Mouse (Mus musculus) limb, embryonic 13.5 days (tissue): Measurements from ENCODE around the gene Reln. TPM values are rescaled to one million over a fixed set of nuclear protein-coding genes. Genes with fewer than 3 reads are reported as not detected.

Experiments used
- ATAC-seq: fragments of 200-750 bp; cut with Nextera tagmentation; 2 replicates; pipeline ENCODE4 v1.8.0; 2017; ENCODE audit warnings: low read depth, moderate number of reproducible peaks, moderate TSS enrichment; ENCODE audit not compliant: low FRiP score
- H3K27ac ChIP-seq: fragments of 300-500 bp; sonication (generic); 2 replicates; pipeline ENCODE4 v1.5.1; 2015; ENCODE audit warnings: inconsistent platforms, mild to moderate bottlenecking, moderate library complexity
- H3K27me3 ChIP-seq: fragments of 300-500 bp; sonication (generic); 2 replicates; pipeline ENCODE4 v1.6.1; 2015; ENCODE audit warnings: mild to moderate bottlenecking, inconsistent platforms
- H3K36me3 ChIP-seq: fragments of 300-500 bp; sonication (generic); 2 replicates; pipeline ENCODE4 v1.6.1; 2015; ENCODE audit warnings: inconsistent platforms, mild to moderate bottlenecking, moderate library complexity
- H3K4me1 ChIP-seq: fragments of 300-500 bp; sonication (generic); 2 replicates; pipeline ENCODE4 v1.6.1; 2015; ENCODE audit warnings: inconsistent platforms
- H3K4me2 ChIP-seq: fragments of 300-500 bp; sonication (generic); replicated peaks from 2 replicates; pipeline ENCODE4 v1.6.1; 2015; ENCODE audit warnings: inconsistent platforms, mild to moderate bottlenecking, moderate library complexity
- H3K4me3 ChIP-seq: fragments of 300-500 bp; sonication (generic); 2 replicates; pipeline ENCODE4 v1.5.1; 2015; ENCODE audit warnings: moderate library complexity, mild to moderate bottlenecking, inconsistent platforms
- H3K9ac ChIP-seq: fragments of 300-500 bp; sonication (generic); 2 replicates; pipeline ENCODE4 v1.6.1; 2015; ENCODE audit warnings: mild to moderate bottlenecking, inconsistent platforms
- H3K9me3 ChIP-seq: fragments of 300-500 bp; sonication (generic); 2 replicates; pipeline ENCODE4 v1.6.1; 2016; ENCODE audit warnings: inconsistent platforms
- WGBS: fragments of 180-500 bp; shearing (Covaris S2); methylation state at CpG from one replicate; pipeline ENCODE4 v1.1.7; 2015; 5-methylcytosine and 5-hydroxymethylcytosine counted together
- polyA plus RNA-seq: library from polyadenylated mRNA; unstranded; fragments of >200 nt; fragmentation: Nextera tagmentation; extraction: Ambion mirVana; gene quantifications from 2 replicates; pipeline ENCODE4 v1.2.1, GENCODE M21; 2015

Gene Reln
- polyA plus RNA-seq, 1 experiment from 2014 or later, result 2.3 TPM

GRCm38 (mm10) chr5:22093157-22093865, 251.2 kb downstream of the Reln start:
- no peak overlapping the region for H3K9ac ChIP-seq
- H3K9me3 ChIP-seq, result no peaks in the 10 kb centered on the region
- H3K4me2 ChIP-seq, result no peak overlapping the region
- H3K4me1 ChIP-seq, result no peaks in the 10 kb centered on the region
- no peak overlapping the region for H3K4me3 ChIP-seq
- no peaks in the 10 kb centered on the region for H3K36me3 ChIP-seq
- H3K27ac ChIP-seq, result no peak overlapping the region
- H3K27me3 ChIP-seq, result no peaks in the 10 kb centered on the region
- no peak for ATAC-seq
- WGBS, result 53% methylated on average over 9 of the region's 9 CpGs

- Histone ChIP-seq H3K36me3 (no peaks in the 10 kb centered on the region), H3K4me1 (no peaks in the 10 kb centered on the region), H3K27me3 (no peaks in the 10 kb centered on the region), H3K27ac (no peak overlapping the region), H3K4me2 (no peak overlapping the region), H3K9ac (no peak overlapping the region), H3K9me3 (no peaks in the 10 kb centered on the region), H3K4me3 (no peak overlapping the region)
- WGBS, result 93% methylated on average over 6 of the region's 6 CpGs
- no peak for ATAC-seq
Measured at GRCm38 (mm10) chr5:22080468-22080986, 264.0 kb downstream of the Reln start.

GRCm38 (mm10) chr5:22074971-22075370, 269.5 kb downstream of the Reln start:
- H3K9me3 ChIP-seq, result no peaks in the 10 kb centered on the region
- no peak overlapping the region for H3K9ac ChIP-seq
- 58% methylated on average over 5 of the region's 5 CpGs for WGBS
- no peak overlapping the region for H3K27ac ChIP-seq
- no peaks in the 10 kb centered on the region for H3K36me3 ChIP-seq
- no peaks in the 10 kb centered on the region for H3K4me1 ChIP-seq
- H3K27me3 ChIP-seq, result no peaks in the 10 kb centered on the region
- H3K4me3 ChIP-seq, result no peak overlapping the region
- ATAC-seq, result no peak
- H3K4me2 ChIP-seq, result no peak overlapping the region

- H3K27me3 ChIP-seq, result no peaks in the 10 kb centered on the region
- no peaks in the 10 kb centered on the region for H3K36me3 ChIP-seq
- no peaks in the 10 kb centered on the region for H3K4me1 ChIP-seq
- 85% methylated on average over 6 of the region's 6 CpGs for WGBS
- H3K27ac ChIP-seq, result no peak overlapping the region
- H3K9me3 ChIP-seq, result no peaks in the 10 kb centered on the region
- H3K4me2 ChIP-seq, result no peak overlapping the region
- no peak for ATAC-seq
- no peak overlapping the region for H3K4me3 ChIP-seq
- H3K9ac ChIP-seq, result no peak overlapping the region
Measured at GRCm38 (mm10) chr5:22072591-22072990, 271.9 kb downstream of the Reln start.

- no peak overlapping the region for H3K27ac ChIP-seq
- H3K4me3 ChIP-seq, result no peak overlapping the region
- H3K9me3 ChIP-seq, result no peaks in the 10 kb centered on the region
- no peaks in the 10 kb centered on the region for H3K4me1 ChIP-seq
- no peak overlapping the region for H3K9ac ChIP-seq
- no peak for ATAC-seq
- H3K27me3 ChIP-seq, result no peaks in the 10 kb centered on the region
- H3K36me3 ChIP-seq, result no peaks in the 10 kb centered on the region
- no peak overlapping the region for H3K4me2 ChIP-seq
- WGBS, result 70% methylated on average over 6 of the region's 6 CpGs
Measured at GRCm38 (mm10) chr5:22059251-22059650, 285.3 kb downstream of the Reln start.

- Histone ChIP-seq H3K9ac (no peak overlapping the region), H3K9me3 (no peaks in the 10 kb centered on the region), H3K4me2 (no peak overlapping the region), H3K27me3 (0 out of 2 replicates have a peak, but pooled peaks cover 4% of the 10 kb centered on the region), H3K27ac (no peak overlapping the region), H3K4me1 (no peaks in the 10 kb centered on the region), H3K36me3 (no peaks in the 10 kb centered on the region), H3K4me3 (no peak overlapping the region)
- no peak for ATAC-seq
- WGBS, result 84% methylated on average over 6 of the region's 6 CpGs
Measured at GRCm38 (mm10) chr5:22041825-22042224, 302.7 kb downstream of the Reln start.

GRCm38 (mm10) chr5:22039375-22040149, 304.9 kb downstream of the Reln start:
- H3K4me1 ChIP-seq, result no peaks in the 10 kb centered on the region
- H3K9ac ChIP-seq, result no peak overlapping the region
- H3K36me3 ChIP-seq, result no peaks in the 10 kb centered on the region
- H3K27ac ChIP-seq, result no peak overlapping the region
- no peak for ATAC-seq
- no peak overlapping the region for H3K4me2 ChIP-seq
- H3K27me3 ChIP-seq, result no peaks in the 10 kb centered on the region
- H3K9me3 ChIP-seq, result no peaks in the 10 kb centered on the region
- no peak overlapping the region for H3K4me3 ChIP-seq
- 88% methylated on average over 12 of the region's 12 CpGs for WGBS

- H3K36me3 ChIP-seq, result no peaks in the 10 kb centered on the region
- no peak for ATAC-seq
- H3K4me2 ChIP-seq, result no peak overlapping the region
- no peak overlapping the region for H3K9ac ChIP-seq
- H3K4me1 ChIP-seq, result no peaks in the 10 kb centered on the region; the same call in 1 of the 2 replicates
- H3K27me3 ChIP-seq, result no peaks in the 10 kb centered on the region
- H3K4me3 ChIP-seq, result no peak overlapping the region
- H3K9me3 ChIP-seq, result no peaks in the 10 kb centered on the region
- WGBS, result 43% methylated on average over 8 of the region's 8 CpGs
- no peak overlapping the region for H3K27ac ChIP-seq
Measured at GRCm38 (mm10) chr5:22035201-22035600, 309.3 kb downstream of the Reln start.

GRCm38 (mm10) chr5:22033039-22033438, 311.5 kb downstream of the Reln start:
- H3K4me2 ChIP-seq, result no peak overlapping the region
- no peak for ATAC-seq
- no peak overlapping the region for H3K4me3 ChIP-seq
- H3K9ac ChIP-seq, result no peak overlapping the region
- no peaks in the 10 kb centered on the region for H3K36me3 ChIP-seq
- no peaks in the 10 kb centered on the region for H3K27me3 ChIP-seq
- WGBS, result 71% methylated on average over 8 of the region's 8 CpGs
- H3K9me3 ChIP-seq, result no peaks in the 10 kb centered on the region
- H3K27ac ChIP-seq, result no peak overlapping the region
- H3K4me1 ChIP-seq, result no peaks in the 10 kb centered on the region; the same call in 1 of the 2 replicates

- 24% methylated on average over 7 of the region's 7 CpGs for WGBS
- no peaks in the 10 kb centered on the region for H3K9me3 ChIP-seq
- no peak overlapping the region for H3K9ac ChIP-seq
- H3K4me2 ChIP-seq, result no peak overlapping the region
- H3K4me1 ChIP-seq, result no peaks in the 10 kb centered on the region; the same call in 1 of the 2 replicates
- ATAC-seq, result no peak
- no peak overlapping the region for H3K27ac ChIP-seq
- no peak overlapping the region for H3K4me3 ChIP-seq
- H3K36me3 ChIP-seq, result no peaks in the 10 kb centered on the region
- no peaks in the 10 kb centered on the region for H3K27me3 ChIP-seq
Measured at GRCm38 (mm10) chr5:22031653-22032052, 312.8 kb downstream of the Reln start.

GRCm38 (mm10) chr5:22028379-22028778, 316.1 kb downstream of the Reln start:
- Histone ChIP-seq H3K4me1 (no peaks in the 10 kb centered on the region; the same call in 1 of the 2 replicates), H3K4me2 (no peak overlapping the region)

GRCm38 (mm10) chr5:22027240-22027875, 317.1 kb downstream of the Reln start:
- Histone ChIP-seq H3K9ac (no peak overlapping the region), H3K4me3 (no peak overlapping the region), H3K4me2 (no peak overlapping the region), H3K4me1 (no peaks in the 10 kb centered on the region; the same call in 1 of the 2 replicates), H3K36me3 (no peaks in the 10 kb centered on the region), H3K27me3 (no peaks in the 10 kb centered on the region), H3K27ac (no peak overlapping the region), H3K9me3 (no peaks in the 10 kb centered on the region)
- WGBS, result 78% methylated on average over 6 of the region's 6 CpGs
- no peak for ATAC-seq

More at GRCm38 (mm10) chr5:22028379-22028778, 316.1 kb downstream of the Reln start:
- WGBS, result 85% methylated on average over 11 of the region's 11 CpGs
- no peak overlapping the region for H3K9ac ChIP-seq
- no peak for ATAC-seq
- no peaks in the 10 kb centered on the region for H3K36me3 ChIP-seq
- H3K9me3 ChIP-seq, result no peaks in the 10 kb centered on the region
- no peak overlapping the region for H3K4me3 ChIP-seq
- H3K27ac ChIP-seq, result no peak overlapping the region
- H3K27me3 ChIP-seq, result no peaks in the 10 kb centered on the region
